Mouse (Mus musculus): ENCODE results near the gene Acap1. TPM values are rescaled to one million over a fixed set of nuclear protein-coding genes. Genes with fewer than 3 reads are reported as not detected.
A peak's percentile ranks its signal among the peaks of the same experiment; 100 is the strongest.
"Not testable (repeated sequence)": the region's sequence is repeated elsewhere in the genome, so short reads cannot be mapped to it uniquely, and the experiment has no call there.

Acap1 gene
- polyA plus RNA-seq, 1 experiment from 2014 or later = 6.1 TPM

- under 1% methylated on average over 56 of the region's 65 CpGs for WGBS
- no peaks in the 10 kb centered on the region for H3K9me3 ChIP-seq
Measured at GRCm38 (mm10) chr11:69920266-69921031, 25.1 kb upstream of the Acap1 start.

GRCm38 (mm10) chr11:69919661-69920265 lies 24.4 kb upstream of the Acap1 start:
- H3K4me1 ChIP-seq = peaks cover 28% of the 10 kb centered on the region
- H3K9ac ChIP-seq = peak overlapping the region; percentile 93
- H3K27ac ChIP-seq = peak overlapping the region; percentile 97
- 1% methylated on average over 17 of the region's 17 CpGs for WGBS
- peak overlapping the region; percentile 85 for H3K4me2 ChIP-seq
- peaks cover 32% of the 10 kb centered on the region for H3K36me3 ChIP-seq
- peak overlapping the region; percentile 91 for H3K4me3 ChIP-seq (replicated peaks)
- H3K9me3 ChIP-seq = no peaks in the 10 kb centered on the region
- H3K27me3 ChIP-seq (replicated peaks) = no peaks in the 10 kb centered on the region
- ATAC-seq (ENCODE audit: insufficient read depth, low FRiP score, low read depth) = no peak

More at GRCm38 (mm10) chr11:69920266-69921031, 25.1 kb upstream of the Acap1 start:
- no peak for ATAC-seq (ENCODE audit: insufficient read depth, low FRiP score, low read depth)
- Histone ChIP-seq H3K4me1 (peaks cover 22% of the 10 kb centered on the region), H3K4me3 (replicated peaks) (peak overlapping the region; percentile 91), H3K27ac (peak overlapping the region; percentile 97), H3K4me2 (peak overlapping the region; percentile 85), H3K27me3 (replicated peaks) (no peaks in the 10 kb centered on the region), H3K36me3 (peaks cover 28% of the 10 kb centered on the region), H3K9ac (peak overlapping the region; percentile 93)

GRCm38 (mm10) chr11:69919053-69919452 lies 23.7 kb upstream of the Acap1 start:
- Histone ChIP-seq H3K36me3 (peaks cover 32% of the 10 kb centered on the region), H3K27ac (peak overlapping the region; percentile 97; the same call in 1 of the 2 replicates), H3K27me3 (replicated peaks) (no peaks in the 10 kb centered on the region), H3K4me3 (replicated peaks) (peak overlapping the region; percentile 91), H3K9ac (no peak overlapping the region), H3K4me1 (peaks cover 28% of the 10 kb centered on the region), H3K4me2 (peak overlapping the region; percentile 85), H3K9me3 (no peaks in the 10 kb centered on the region)
- ATAC-seq (ENCODE audit: insufficient read depth, low FRiP score, low read depth) = no peak
- 81% methylated on average over 9 of the region's 9 CpGs for WGBS

- no peak for ATAC-seq (ENCODE audit: insufficient read depth, low FRiP score, low read depth)
- H3K36me3 ChIP-seq = peaks cover 32% of the 10 kb centered on the region
- H3K9me3 ChIP-seq = no peaks in the 10 kb centered on the region
- 84% methylated on average over 5 of the region's 5 CpGs for WGBS
- no peaks in the 10 kb centered on the region for H3K27me3 ChIP-seq (replicated peaks)
- H3K4me2 ChIP-seq = no peak overlapping the region
- H3K27ac ChIP-seq = no peak overlapping the region
- H3K4me3 ChIP-seq (replicated peaks) = no peak overlapping the region
- peaks cover 32% of the 10 kb centered on the region for H3K4me1 ChIP-seq
- no peak overlapping the region for H3K9ac ChIP-seq
Measured at GRCm38 (mm10) chr11:69918118-69918517, 22.8 kb upstream of the Acap1 start.

- no peak for ATAC-seq (ENCODE audit: insufficient read depth, low FRiP score, low read depth)
- WGBS = 80% methylated on average over 8 of the region's 8 CpGs
- no peaks in the 10 kb centered on the region for H3K9me3 ChIP-seq
- peaks cover 30% of the 10 kb centered on the region for H3K4me1 ChIP-seq
- no peak overlapping the region for H3K4me2 ChIP-seq
- H3K27me3 ChIP-seq (replicated peaks) = no peaks in the 10 kb centered on the region
- peaks cover 36% of the 10 kb centered on the region for H3K36me3 ChIP-seq
- H3K9ac ChIP-seq = no peak overlapping the region
- H3K4me3 ChIP-seq (replicated peaks) = no peak overlapping the region
- no peak overlapping the region for H3K27ac ChIP-seq
Measured at GRCm38 (mm10) chr11:69917379-69917948, 22.1 kb upstream of the Acap1 start.

- H3K4me2 ChIP-seq; H3K27me3 ChIP-seq (replicated peaks); H3K9me3 ChIP-seq; H3K4me3 ChIP-seq (replicated peaks); H3K9ac ChIP-seq; ATAC-seq (ENCODE audit: insufficient read depth, low FRiP score, low read depth); H3K27ac ChIP-seq: not testable (repeated sequence)
- Histone ChIP-seq H3K36me3 (peaks cover 42% of the 10 kb centered on the region), H3K4me1 (peaks cover 30% of the 10 kb centered on the region)
- 58% methylated on average over 7 of the region's 7 CpGs for WGBS
Measured at GRCm38 (mm10) chr11:69916652-69917378, 21.5 kb upstream of the Acap1 start.

GRCm38 (mm10) chr11:69915667-69916627 lies 20.6 kb upstream of the Acap1 start:
- Histone ChIP-seq H3K9me3 (no peaks in the 10 kb centered on the region), H3K4me1 (peaks cover 30% of the 10 kb centered on the region), H3K4me2 (peak overlapping the region; percentile 79; the same call in 1 of the 2 replicates), H3K27ac (no peak overlapping the region), H3K9ac (no peak overlapping the region), H3K4me3 (replicated peaks) (0 out of 2 replicates have a peak overlapping the region, but pooled peaks have one; percentile 7), H3K27me3 (replicated peaks) (no peaks in the 10 kb centered on the region), H3K36me3 (peaks cover 51% of the 10 kb centered on the region)
- 59% methylated on average over 5 of the region's 5 CpGs for WGBS
- ATAC-seq (ENCODE audit: insufficient read depth, low FRiP score, low read depth) = peak; percentile 16; the same call in 1 of the 2 replicates

GRCm38 (mm10) chr11:69914917-69915430 lies 19.6 kb upstream of the Acap1 start:
- Histone ChIP-seq H3K9ac (peak overlapping the region; percentile 82; the same call in 1 of the 2 replicates), H3K4me2 (peak overlapping the region; percentile 79), H3K27me3 (replicated peaks) (no peaks in the 10 kb centered on the region), H3K4me1 (peaks cover 30% of the 10 kb centered on the region), H3K4me3 (replicated peaks) (peak overlapping the region; percentile 69), H3K9me3 (no peaks in the 10 kb centered on the region), H3K27ac (no peak overlapping the region), H3K36me3 (peaks cover 60% of the 10 kb centered on the region)
- WGBS = 31% methylated on average over 9 of the region's 9 CpGs
- ATAC-seq (ENCODE audit: insufficient read depth, low FRiP score, low read depth) = no peak

- Histone ChIP-seq H3K27ac (peak overlapping the region; percentile 85), H3K4me3 (replicated peaks) (peak overlapping the region; percentile 69), H3K9ac (peak overlapping the region; percentile 82), H3K4me2 (peak overlapping the region; percentile 79), H3K9me3 (no peaks in the 10 kb centered on the region), H3K4me1 (peaks cover 26% of the 10 kb centered on the region), H3K27me3 (replicated peaks) (no peaks in the 10 kb centered on the region), H3K36me3 (peaks cover 62% of the 10 kb centered on the region)
- WGBS = 1% methylated on average over 17 of the region's 17 CpGs
- ATAC-seq (ENCODE audit: insufficient read depth, low FRiP score, low read depth) = no peak; the same call in 1 of the 2 replicates
Measured at GRCm38 (mm10) chr11:69914372-69914764, 19.0 kb upstream of the Acap1 start.

GRCm38 (mm10) chr11:69913554-69914371 lies 18.4 kb upstream of the Acap1 start, which contains the start of gene Gps2:
Gene Gps2, plus strand, starts transcription at chr11:69913888.
- Histone ChIP-seq H3K4me3 (replicated peaks) (peak within 1 kb of the TSS; percentile 69), H3K36me3 (peaks cover 68% of the 10 kb centered on the region), H3K9me3 (no peaks in the 10 kb centered on the region), H3K27ac (peak within 1 kb of the TSS; percentile 85), H3K4me1 (peaks cover 20% of the 10 kb centered on the region), H3K4me2 (peak within 1 kb of the TSS; percentile 79), H3K27me3 (replicated peaks) (no peaks in the 10 kb centered on the region), H3K9ac (peak within 1 kb of the TSS; percentile 82)
- ATAC-seq (ENCODE audit: insufficient read depth, low FRiP score, low read depth) = peak; percentile 80
- 2% methylated on average over 61 of the region's 61 CpGs for WGBS
